Mouse (Mus musculus) olfactory bulb, adult 2 months (tissue): ENCODE measurements at regions not wholly inside any gene's neighbourhood (a gene's known extent, or its start where the extent isn't known, plus 50 kb on each side); places are given as distances from the start of the nearest gene placed in this dataset.

ENCODE experiments used
- CTCF ChIP-seq: fragments of 200-500 bp; IDR thresholded peaks from 2 replicates; pipeline ENCODE4 v1.5.1; 2012; ENCODE audit warnings: low read depth, mild to moderate bottlenecking, low read length, moderate library complexity; ENCODE audit not compliant: insufficient read depth
- POLR2A ChIP-seq: fragments of 200-500 bp; IDR thresholded peaks from 2 replicates; pipeline ENCODE4 v1.6.1; 2012; ENCODE audit warnings: mild to moderate bottlenecking, low read depth, low read length, moderate library complexity; ENCODE audit not compliant: insufficient read depth

DNA sequence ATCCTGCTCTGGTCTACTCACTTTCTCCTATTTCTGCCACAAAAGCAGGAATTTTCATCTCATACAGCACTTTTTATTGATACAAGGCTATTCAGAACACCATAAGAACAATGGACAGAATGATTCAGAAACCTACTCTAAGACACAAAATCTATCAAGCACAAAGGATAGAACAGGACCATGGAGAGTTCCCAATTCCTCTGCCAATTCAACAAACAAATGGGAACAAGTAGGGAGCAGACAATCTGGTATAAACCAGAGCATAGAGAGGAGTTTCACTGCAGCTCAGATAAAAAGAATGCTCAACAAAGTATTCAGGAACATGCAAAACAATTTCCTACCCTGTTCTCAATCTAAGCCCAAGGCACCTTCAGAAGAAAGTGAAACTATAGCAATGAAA lies 363.7 kb upstream of the Klf6 start:
- TF ChIP-seq CTCF (no peak), POLR2A (no peak)
